Mouse (Mus musculus) intestine, postnatal 0 days (tissue): Measurements from ENCODE around the gene Tlnrd1. TPM values are rescaled to one million over a fixed set of nuclear protein-coding genes. Genes with fewer than 3 reads are reported as not detected.

Experiments
- ATAC-seq: fragments of 200-750 bp; cut with Nextera tagmentation; 2 replicates; pipeline ENCODE4 v1.8.0; 2017; ENCODE audit warnings: mild to moderate bottlenecking, moderate TSS enrichment, moderate library complexity
- H3K27ac ChIP-seq: fragments of 300-500 bp; sonication (generic); 2 replicates; pipeline ENCODE4 v1.5.1; 2014; ENCODE audit warnings: mild to moderate bottlenecking, low read depth, low read length, moderate library complexity
- H3K27me3 ChIP-seq: fragments of 300-500 bp; sonication (generic); replicated peaks from 2 replicates; pipeline ENCODE4 v1.6.1; 2014; ENCODE audit warnings: low read length, mixed read lengths; ENCODE audit not compliant: control insufficient read depth, insufficient read depth
- H3K36me3 ChIP-seq: fragments of 300-500 bp; sonication (generic); 2 replicates; pipeline ENCODE4 v1.6.1; 2014; ENCODE audit warnings: mild to moderate bottlenecking, moderate library complexity; ENCODE audit not compliant: control insufficient read depth, insufficient read depth
- H3K4me1 ChIP-seq: fragments of 300-500 bp; sonication (generic); replicated peaks from 2 replicates; pipeline ENCODE4 v1.6.1; 2014; ENCODE audit warnings: antibody characterized with exemption, low read length, mixed read lengths; ENCODE audit not compliant: control insufficient read depth, insufficient read depth
- H3K4me2 ChIP-seq: fragments of 300-500 bp; sonication (generic); replicated peaks from 2 replicates; pipeline ENCODE4 v1.6.1; 2014; ENCODE audit warnings: low read depth, mild to moderate bottlenecking, moderate library complexity
- H3K4me3 ChIP-seq: fragments of 300-500 bp; sonication (generic); 2 replicates; pipeline ENCODE4 v1.5.1; 2014; ENCODE audit warnings: low read depth, low read length
- H3K9ac ChIP-seq: fragments of 300-500 bp; sonication (generic); 2 replicates; pipeline ENCODE4 v1.6.1; 2014; ENCODE audit warnings: mild to moderate bottlenecking, low read depth, low read length
- H3K9me3 ChIP-seq: fragments of 300-500 bp; sonication (generic); 2 replicates; pipeline ENCODE4 v1.6.1; 2016; ENCODE audit warnings: mixed run types; ENCODE audit not compliant: control insufficient read depth
- CTCF ChIP-seq: sonication (generic); IDR thresholded peaks from 2 replicates; pipeline ENCODE4 v1.5.1; 2016; ENCODE audit warnings: low read depth, mild to moderate bottlenecking, control low read depth, antibody characterized with exemption, moderate library complexity
- WGBS: fragments of 180-500 bp; shearing (Covaris S2); extraction: QIAGEN DNeasy Blood & Tissue Kit; methylation state at CpG from one replicate; pipeline ENCODE4 v1.1.7; 2014; 5-methylcytosine and 5-hydroxymethylcytosine counted together
- polyA plus RNA-seq: library from polyadenylated mRNA; unstranded; fragments of >200 nt; fragmentation: Nextera tagmentation; extraction: Ambion mirVana; gene quantifications from 2 replicates; pipeline ENCODE4 v1.2.1, GENCODE M21; 2015

Tlnrd1 gene
- polyA plus RNA-seq, 1 experiment from 2014 or later: 11.8 TPM

DNA sequence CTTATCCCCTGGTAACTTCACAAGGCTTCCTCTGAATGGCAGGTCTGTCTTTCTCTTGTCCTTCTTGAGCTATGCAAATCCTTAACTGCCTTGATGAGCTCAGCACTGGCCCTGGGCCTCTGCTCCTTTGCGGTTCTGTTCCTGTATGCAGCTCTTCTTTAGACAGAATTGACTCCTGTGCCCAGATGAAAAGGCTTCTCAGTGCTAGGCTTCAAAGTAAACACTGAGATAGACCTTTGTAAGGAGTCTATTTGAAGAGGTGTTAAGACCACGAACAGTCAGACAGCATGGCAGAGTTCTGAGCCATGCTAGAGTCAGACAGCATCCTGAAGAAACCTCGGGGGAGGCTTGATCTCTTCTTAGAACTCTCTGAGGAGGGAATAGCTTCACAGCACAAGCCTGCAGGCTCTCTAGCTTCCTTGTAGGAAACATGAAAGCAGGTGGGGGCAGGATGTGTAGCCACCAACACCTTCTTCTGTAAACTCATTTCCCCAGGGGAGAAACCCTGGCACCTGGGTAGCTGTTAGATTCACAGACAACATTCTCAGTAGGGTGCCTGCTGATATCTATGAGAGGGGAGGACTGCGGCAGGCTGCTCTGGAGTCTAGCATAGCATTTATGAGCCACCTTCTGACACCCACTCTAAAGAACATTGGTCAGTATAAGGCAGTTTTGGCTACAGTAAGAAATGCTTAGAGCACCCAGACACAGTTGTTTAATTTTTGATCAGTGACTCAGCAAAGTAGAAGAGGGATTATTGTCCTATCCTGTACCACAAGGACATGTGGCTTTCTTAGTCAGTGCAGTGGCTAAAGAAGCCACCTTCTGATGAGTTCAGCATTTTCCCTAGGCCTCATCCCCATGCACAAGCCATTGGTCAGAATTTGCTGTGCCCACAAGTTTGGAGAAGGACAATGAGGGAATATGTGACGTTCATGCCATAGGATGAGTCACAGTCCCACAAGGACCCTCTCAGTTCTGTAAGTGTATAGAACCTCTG, 31.4 kb downstream of the Tlnrd1 start:
- TF ChIP-seq CTCF: no peak
- Histone ChIP-seq H3K4me3 (no peak overlapping the region), H3K27me3 (no peaks in the 10 kb centered on the region), H3K9me3 (no peaks in the 10 kb centered on the region), H3K4me2 (no peak overlapping the region), H3K9ac (no peak overlapping the region), H3K36me3 (no peaks in the 10 kb centered on the region), H3K4me1 (peaks cover 11% of the 10 kb centered on the region), H3K27ac (no peak overlapping the region)
- ATAC-seq: no peak
- 46% methylated on average over 5 of the region's 5 CpGs for WGBS

- 50% methylated on average over 5 of the region's 5 CpGs for whole genome bisulfite sequencing
- H3K27ac ChIP-seq: no peak overlapping the region
- no peak for ATAC-seq
Observed at GRCm38 (mm10) chr7:83851569-83852380, 32.3 kb downstream of the Tlnrd1 start.

GRCm38 (mm10) chr7:83847187-83848075, 36.7 kb downstream of the Tlnrd1 start:
- no peak overlapping the region for H3K4me3 ChIP-seq
- no peaks in the 10 kb centered on the region for H3K27me3 ChIP-seq
- no peak overlapping the region for H3K9ac ChIP-seq
- H3K4me1 ChIP-seq: peaks cover 15% of the 10 kb centered on the region
- WGBS: 9% methylated on average over 5 of the region's 5 CpGs
- TF ChIP-seq CTCF: no peak
- H3K36me3 ChIP-seq: no peaks in the 10 kb centered on the region
- H3K27ac ChIP-seq: peak overlapping the region; percentile 69
- peak overlapping the region; percentile 40 for H3K4me2 ChIP-seq
- no peaks in the 10 kb centered on the region for H3K9me3 ChIP-seq
- peak; percentile 95 for ATAC-seq

More at GRCm38 (mm10) chr7:83851569-83852380, 32.3 kb downstream of the Tlnrd1 start:
- no peak overlapping the region for H3K4me2 ChIP-seq
- H3K27me3 ChIP-seq: no peaks in the 10 kb centered on the region
- H3K4me3 ChIP-seq: no peak overlapping the region
- no peak overlapping the region for H3K9ac ChIP-seq
- H3K9me3 ChIP-seq: no peaks in the 10 kb centered on the region
- peaks cover 14% of the 10 kb centered on the region for H3K4me1 ChIP-seq
- H3K36me3 ChIP-seq: no peaks in the 10 kb centered on the region
- TF ChIP-seq CTCF: no peak

DNA sequence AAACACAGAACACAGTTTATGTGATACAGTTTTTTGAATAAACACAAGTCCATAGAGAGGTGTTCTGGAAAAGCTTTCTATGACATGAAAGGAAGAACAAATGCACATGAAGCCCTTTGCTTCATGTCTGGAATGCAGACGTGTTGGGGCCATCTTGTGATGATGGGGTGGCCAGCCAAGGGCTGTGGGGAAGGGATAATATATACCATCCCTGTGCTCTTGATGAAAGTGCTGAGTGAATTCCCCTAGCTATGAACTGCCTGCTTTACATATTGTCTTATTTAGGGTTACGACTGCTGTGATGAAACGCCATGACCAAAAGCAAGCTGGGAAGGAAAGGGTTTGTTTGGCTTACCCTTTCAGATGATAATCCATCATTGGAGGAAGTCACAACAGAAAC, 39.3 kb downstream of the Tlnrd1 start:
- no peak overlapping the region for H3K4me3 ChIP-seq
- no peaks in the 10 kb centered on the region for H3K9me3 ChIP-seq
- H3K27me3 ChIP-seq: no peaks in the 10 kb centered on the region
- no peak overlapping the region for H3K4me2 ChIP-seq
- H3K4me1 ChIP-seq: peaks cover 17% of the 10 kb centered on the region
- ATAC-seq: no peak
- H3K9ac ChIP-seq: no peak overlapping the region
- no peak for TF ChIP-seq CTCF
- 78% methylated on average over 3 of the region's 3 CpGs for WGBS
- H3K36me3 ChIP-seq: no peaks in the 10 kb centered on the region
- H3K27ac ChIP-seq: no peak overlapping the region

- ATAC-seq: no peak
- Histone ChIP-seq H3K27ac (peak overlapping the region; percentile 4; the same call in 1 of the 2 replicates), H3K9ac (no peak overlapping the region), H3K36me3 (no peaks in the 10 kb centered on the region), H3K9me3 (no peaks in the 10 kb centered on the region), H3K4me1 (peaks cover 12% of the 10 kb centered on the region), H3K4me3 (no peak overlapping the region), H3K27me3 (no peaks in the 10 kb centered on the region), H3K4me2 (no peak overlapping the region)
- no peak for TF ChIP-seq CTCF
- WGBS: 53% methylated on average over 6 of the region's 6 CpGs
Observed at GRCm38 (mm10) chr7:83842486-83843259, 41.4 kb downstream of the Tlnrd1 start.
